Mouse (Mus musculus): ENCODE results near the gene Mrps35. TPM values are rescaled to one million over a fixed set of nuclear protein-coding genes. Genes with fewer than 3 reads are reported as not detected.

Mrps35 gene
- polyA plus RNA-seq, 1 experiment, result 7.1 TPM

DNA sequence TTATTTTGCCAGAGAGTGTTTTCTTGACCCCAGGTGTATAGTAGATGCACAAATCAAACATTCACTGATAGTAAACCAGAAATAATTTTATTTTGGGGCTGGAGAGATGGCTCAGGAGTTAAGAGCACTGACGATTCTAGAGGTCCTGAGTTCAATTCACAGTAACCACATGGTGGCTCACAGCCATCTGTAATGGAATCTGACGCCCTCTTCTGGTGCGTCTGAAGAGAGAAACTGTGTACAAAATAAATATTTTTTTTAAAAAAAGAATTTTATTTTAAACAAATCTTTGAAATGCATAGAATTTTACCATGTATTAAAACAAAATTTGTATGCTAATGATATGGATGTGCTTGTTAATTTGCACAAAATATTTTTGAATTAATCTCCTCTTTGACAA lies 46.0 kb downstream of the Mrps35 start:
- no peak for DNase-seq (ENCODE audit: low read depth)

DNA sequence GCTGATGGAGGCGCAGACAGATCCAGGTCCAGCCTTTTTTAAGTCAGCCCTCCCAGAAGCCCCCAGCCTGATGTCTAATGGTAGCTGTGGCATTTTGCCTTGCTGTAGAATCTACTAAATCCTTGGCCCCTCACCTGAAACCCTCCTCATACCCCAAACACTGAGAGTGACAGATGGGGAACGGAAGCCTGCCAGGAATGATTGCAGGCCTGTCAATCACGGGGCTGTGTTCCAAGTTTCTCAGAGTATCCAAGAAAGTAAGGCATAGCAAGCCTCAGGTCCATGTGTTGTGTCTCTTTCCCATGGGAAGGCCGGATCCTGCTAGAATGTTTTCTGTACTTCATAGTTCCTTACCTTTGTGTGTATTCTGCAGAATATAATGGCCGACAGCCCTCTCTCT lies 47.6 kb downstream of the Mrps35 start:
- no peak for DNase-seq (ENCODE audit: low read depth)

DNA sequence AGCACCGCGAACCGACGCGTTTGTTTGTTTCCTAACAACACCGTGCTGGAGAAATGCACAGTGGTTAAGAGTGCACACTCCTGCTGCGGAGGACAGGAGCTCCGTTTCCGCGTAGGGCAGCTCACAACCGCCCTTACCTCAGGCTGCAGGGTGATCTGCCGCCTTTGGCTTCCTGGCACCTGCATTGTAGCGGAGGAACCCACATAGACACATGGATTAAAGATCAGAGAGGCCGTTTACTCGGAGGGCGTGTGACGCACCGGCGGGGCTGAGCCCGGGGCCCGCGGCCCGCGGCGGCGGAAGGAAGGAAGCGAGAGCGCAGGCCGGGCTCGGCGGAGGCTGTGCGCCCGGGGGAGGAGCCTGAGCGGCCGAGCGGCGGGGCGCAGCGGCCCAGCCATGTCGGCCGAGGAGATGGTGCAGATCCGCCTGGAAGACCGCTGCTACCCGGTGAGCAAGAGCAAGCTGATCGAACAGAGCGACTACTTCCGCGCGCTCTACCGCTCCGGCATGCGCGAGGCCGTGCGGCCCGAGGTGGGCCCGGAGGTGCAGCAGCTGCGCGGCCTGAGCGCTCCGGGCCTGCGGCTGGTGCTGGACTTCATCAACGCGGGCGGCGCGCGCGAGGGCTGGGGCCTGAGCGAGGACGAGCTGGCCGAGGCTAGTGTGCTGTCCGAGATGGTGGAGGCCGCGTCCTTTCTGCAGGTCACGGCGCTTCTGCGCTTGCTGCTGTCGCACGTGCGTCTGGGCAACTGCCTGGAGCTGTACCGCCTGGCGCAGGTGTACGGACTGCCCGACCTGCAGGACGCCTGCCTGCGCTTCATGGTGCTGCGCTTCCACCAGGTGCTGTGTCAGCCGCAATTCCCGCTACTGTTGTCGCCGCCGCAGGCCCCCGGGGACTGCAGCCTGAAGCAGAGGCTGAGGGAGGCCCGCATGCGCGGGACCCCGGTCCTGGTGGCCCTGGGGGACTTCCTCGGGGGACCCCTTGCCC lies 48.9 kb downstream of the Mrps35 start, which contains the start of gene Klhl42:
TSS of gene Klhl42 (plus strand) at position 244 of the 985 bp plus-strand sequence.
- no peak for DNase-seq (ENCODE audit: low read depth)

DNA sequence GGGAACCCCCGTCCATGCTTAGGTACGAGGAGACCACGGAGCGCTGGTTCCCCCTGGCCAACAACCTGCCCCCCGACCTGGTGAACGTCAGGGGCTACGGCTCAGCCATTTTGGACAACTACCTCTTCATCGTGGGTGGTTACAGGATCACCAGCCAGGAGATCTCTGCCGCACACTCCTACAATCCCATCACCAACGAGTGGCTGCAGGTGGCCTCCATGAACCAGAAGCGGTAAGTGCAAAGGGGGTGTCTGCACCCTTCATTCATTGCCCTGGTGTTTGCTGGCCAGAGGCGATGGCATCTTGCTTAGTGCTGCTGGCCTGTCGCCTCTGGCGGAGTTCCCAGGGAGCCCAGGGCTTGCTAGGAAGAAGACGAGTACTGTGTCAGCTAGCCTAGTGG lies 49.6 kb downstream of the Mrps35 start:
- no peak for DNase-seq (ENCODE audit: low read depth)

DNA sequence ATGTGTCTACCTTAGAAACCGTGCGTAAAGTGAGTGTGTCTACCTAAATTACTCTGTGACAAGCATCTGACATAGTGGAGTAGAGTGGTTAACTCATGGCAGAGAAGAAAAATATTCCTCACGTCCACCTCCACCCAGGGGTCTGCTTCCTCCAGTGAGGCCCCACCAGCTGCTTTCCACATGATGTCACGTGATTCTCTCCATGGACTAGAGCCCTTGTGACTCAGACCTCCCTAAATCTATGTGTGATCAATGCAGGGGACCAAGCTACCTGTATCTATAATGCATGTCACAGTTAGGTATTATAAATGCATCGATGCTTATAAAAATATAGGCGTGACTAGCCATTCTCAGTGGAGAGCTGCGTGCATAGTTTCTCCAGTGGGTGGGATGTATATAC lies 52.2 kb downstream of the Mrps35 start:
- DNase-seq (ENCODE audit: low read depth), result no peak

DNA sequence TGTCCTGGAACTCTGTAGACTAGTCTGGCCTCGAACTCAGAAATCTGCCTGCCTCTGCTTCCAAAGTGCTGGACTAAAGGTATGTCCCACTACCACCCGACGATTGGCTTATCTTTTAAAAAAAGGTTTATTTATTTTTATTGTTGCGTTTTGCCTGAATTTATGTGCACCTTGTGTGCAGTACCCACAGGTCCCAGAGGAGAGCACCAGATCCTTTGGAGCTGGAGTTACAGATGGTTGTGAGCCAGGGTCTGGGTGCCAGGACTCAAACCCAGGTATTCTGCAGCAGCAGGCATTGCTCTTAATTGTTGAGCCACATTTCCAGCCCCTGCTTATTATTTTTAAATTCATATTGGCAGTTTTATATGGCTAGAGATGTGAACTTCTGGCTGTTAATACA lies 53.5 kb downstream of the Mrps35 start:
- DNase-seq (ENCODE audit: low read depth), result no peak

DNA sequence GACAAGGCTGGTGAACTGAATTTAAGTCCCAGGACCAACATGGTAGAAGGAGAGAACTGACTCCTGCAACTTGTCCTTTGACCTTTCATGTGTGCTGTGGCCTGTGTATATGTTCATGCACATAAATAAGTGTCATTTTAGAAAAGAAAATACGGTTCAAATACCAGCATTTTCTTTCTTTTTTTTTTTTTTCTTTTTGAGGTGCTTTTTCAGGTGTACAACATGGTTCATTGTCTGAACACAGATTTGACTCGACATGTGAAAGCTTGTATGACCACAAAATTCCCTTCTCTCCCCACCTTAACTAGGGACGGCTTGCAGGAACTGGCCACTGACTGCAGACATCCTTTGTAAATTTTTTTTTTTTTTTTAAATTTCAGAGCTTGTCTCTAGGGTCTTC lies 54.4 kb downstream of the Mrps35 start:
- no peak for DNase-seq (ENCODE audit: low read depth)

DNA sequence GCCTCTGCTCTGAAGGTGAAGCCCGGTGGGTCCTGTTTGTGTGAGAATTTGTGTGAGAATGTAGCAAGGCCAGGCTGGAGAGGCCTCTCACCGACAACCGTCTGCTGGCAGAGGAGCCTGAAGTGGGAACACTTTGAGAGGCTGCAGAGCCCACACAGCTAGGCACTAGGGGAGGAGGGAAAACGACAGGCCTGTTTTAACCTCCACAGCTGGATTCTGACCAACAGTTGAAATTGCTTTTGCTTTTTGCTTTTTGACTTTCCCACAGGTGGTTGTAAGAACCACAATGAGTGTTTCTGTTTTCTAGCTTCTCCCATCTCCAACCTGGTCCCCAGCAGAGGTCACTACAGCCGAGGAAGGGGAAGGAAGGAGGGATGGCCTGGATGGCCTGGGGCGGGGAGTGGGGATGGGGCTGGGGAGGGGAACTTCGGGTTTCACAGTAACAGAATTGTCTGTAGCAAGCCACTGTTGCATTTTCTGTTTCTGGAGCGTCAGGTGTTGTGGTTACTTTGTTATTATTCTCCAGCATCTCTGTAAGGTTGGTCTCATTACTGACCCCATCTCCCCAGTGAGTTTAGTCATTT lies 54.9 kb downstream of the Mrps35 start:
- DNase-seq (ENCODE audit: low read depth), result no peak

DNA sequence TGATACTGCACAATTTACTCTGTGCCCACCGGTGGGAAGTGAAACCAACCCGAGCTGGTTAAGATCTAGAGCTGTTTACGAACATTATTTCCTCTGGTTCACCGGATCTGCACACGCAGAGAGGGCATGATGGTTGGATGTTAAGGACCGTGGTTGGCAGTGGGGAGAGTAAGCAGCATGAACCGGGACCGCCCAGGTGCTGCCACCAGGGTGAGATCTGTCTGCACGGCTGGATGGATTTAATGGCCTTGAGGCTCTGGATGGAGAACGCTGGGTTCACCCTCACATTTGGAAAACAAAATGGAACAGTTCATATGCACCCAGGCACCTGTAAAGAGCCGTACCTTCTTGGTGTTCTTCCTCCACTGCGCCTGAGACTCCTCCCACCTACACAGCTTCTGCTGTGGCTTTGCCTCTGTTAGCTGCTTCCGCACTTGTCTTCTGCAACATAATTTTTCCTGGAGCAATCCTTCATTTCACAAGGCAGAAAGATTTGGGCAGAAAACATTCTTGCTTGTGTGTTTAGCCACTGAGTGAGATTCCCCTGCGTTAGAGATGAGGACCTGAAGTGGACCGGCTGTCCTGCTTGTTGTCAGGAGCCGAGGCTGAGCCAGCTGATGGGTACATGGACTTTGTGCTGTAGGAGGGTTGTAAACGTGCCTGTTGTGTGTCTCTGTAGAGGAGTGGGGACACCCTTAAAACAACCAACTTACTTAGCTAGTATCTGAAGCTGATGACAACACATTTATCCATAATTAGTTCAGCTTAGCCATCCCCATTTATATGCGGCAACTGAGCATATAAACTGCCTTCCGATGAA lies 57.1 kb downstream of the Mrps35 start:
- no peak for DNase-seq (ENCODE audit: low read depth)

DNA sequence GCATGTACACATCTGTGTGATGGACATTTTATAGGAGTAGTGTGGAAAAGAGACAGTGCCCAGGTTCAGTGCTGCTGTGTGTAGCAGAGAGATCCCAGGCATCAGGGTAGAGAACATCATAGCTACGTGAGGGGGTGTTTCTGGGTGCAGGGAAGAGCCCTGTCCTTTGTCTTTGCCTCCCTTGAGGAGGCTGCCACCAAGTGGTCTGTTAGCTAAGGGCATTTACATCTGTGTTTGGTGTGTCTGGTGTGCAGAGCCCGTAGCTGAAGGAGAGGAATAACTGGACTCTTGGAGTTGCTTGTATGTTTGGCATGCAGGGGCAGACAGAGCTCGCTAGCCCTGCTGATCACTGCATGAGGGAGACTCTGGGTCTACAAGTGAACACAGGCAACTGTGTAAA lies 59.7 kb downstream of the Mrps35 start:
- no peak for DNase-seq (ENCODE audit: low read depth)

DNA sequence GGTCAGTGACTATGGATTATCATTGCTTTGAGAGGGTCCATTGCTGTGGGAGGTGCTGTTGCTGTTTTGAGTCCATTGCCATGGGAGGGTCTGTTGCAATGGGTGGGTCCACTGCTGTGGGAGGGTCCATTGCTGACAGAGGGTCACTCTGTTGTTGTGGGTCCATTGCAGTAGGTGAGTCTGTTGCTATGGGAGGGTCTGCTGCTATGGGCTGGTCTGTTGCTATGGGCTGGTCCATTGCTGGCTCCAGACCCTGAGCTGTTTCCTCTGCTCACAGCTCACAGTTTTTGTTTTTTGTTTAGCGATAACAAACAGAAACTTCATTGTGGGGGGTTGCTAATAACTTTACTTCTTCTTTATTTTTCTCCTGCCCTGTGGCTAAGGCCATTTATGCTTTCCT lies 63.0 kb downstream of the Mrps35 start:
- DNase-seq (ENCODE audit: low read depth), result no peak

DNA sequence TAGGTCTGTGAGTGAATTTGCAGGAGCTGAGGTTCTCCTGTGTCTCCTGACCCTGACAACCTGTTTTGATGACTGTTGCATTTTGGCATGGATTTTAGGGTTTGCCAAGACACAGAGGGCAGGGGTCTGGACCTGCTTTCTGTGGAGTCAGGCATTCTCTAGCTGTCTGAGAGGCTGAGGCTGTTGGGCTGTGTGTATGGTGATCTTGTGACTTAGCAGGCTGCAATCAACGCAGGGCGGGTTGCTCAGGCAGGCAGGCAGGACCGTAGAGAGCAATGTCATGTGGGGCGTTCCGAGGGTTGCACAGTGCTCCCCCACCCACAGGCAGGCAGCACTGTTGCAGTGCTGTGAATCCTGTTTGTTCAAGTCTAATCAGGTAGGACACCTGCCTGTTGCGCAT lies 64.2 kb downstream of the Mrps35 start:
- DNase-seq (ENCODE audit: low read depth), result no peak

DNA sequence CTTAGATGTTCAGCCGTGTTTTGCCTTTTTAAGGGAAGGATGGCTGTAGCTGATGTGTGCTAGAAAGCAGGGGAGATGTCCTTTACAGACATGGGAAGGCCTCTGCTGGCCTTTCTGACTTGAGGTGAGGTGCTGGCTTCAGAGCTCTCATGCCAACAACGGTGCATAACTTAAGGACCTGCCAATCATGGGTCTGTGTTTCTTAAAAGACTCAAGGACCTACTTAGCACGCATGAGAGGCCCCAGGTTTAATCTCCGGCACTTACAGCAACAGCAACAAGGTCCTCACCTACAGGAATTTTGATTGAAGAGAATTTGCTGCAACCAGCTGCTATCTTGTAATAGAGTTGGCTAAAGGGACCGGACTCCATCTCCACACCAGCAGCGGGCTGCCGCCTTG lies 66.7 kb downstream of the Mrps35 start:
- DNase-seq (ENCODE audit: low read depth), result no peak

DNA sequence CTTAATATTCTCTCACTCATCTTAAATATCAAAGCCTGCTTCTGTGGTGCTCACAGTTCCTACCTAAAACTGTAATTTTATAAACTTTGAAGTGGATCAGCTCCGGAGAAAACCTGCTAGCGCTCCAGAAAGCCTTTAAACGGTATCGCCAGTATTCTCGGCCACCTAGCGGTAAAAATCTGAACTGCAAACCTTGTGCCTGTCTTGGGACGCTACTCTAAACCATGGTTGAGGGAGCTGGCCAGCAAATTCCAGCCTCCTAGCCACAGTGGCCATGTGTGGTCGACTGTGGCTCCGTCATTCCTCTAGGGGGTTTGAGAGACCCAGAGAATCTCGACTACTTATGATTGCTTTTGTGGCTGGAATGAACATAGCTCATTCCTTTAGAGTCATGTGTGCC lies 74.0 kb downstream of the Mrps35 start:
- peak; percentile 8 for DNase-seq (ENCODE audit: low read depth)

DNA sequence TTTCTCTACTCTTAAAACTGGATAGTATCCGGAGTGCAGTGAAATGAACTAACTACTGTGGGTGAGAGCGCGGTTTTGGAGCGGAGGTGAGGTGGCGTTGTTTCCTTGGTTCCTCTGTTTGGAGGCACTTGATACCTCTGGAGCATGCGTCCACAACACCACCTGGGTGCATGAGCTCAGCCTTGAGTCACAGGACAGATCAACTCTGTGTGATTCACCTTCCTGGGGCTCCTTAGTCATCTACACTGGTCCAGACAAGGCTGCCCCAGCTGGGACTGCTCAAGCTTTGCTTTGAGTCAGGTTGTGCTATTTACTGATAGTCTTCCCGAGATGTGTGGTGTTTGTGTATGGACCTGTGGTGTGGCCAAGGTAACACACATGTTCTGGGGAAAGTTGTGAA lies 75.2 kb downstream of the Mrps35 start:
- no peak for DNase-seq (ENCODE audit: low read depth)

DNA sequence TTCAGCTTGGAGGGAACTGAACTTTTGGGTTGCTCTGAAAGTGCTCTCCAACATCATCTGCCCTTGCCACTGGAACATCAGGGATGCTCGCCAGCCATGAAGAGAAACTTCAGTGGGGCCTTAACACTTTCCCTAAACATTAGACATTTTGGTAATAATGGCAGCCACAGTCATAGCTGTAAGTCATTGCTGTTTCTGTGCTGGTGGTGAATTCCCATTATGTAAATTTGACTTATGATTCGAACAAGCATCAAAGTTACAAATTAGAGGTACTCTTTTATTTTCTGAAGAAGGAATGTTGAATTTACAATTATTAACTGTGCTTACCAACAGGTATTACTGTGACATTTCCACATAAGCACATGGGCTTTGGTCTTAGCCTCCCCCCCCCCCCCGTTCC lies 75.6 kb downstream of the Mrps35 start:
- DNase-seq (ENCODE audit: low read depth), result no peak

DNA sequence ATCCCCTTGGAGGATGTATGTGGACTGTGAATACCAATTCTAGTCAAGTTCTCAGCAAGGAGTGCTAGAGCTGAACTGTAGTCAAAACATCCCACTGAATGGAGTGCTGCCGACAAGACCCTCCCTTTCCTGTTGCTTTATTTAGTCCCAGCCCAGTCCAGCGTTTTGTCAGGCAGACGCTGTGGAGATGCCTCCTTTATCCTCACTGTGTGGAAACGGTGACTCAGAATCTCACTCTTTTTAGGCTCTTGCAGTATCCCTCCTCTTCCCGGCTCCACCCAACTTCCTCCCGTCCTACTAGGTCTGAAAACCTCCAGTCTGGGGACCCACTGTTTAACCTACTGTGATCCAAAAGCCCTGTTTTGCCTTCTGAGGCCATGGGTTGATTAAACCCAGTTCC lies 78.8 kb downstream of the Mrps35 start:
- no peak for DNase-seq (ENCODE audit: low read depth)

Other genes starting within 250 kb of the Mrps35 start
- gene Arntl2, start 246.7 kb upstream of the Mrps35 start, polyA plus RNA-seq (2012; rRNA removed), result 3.1 and 7.5 TPM in 2 replicates
- gene Smco2, start 192.7 kb upstream of the Mrps35 start, polyA plus RNA-seq (2012; rRNA removed), result 0.32 and 1.7 TPM in 2 replicates
- 25.5 and 27.2 TPM in 2 replicates for gene Ppfibp1, start 154.3 kb upstream of the Mrps35 start, polyA plus RNA-seq (2012; rRNA removed)
- gene 1700034J05Rik, start 88.3 kb upstream of the Mrps35 start, polyA plus RNA-seq (2012; rRNA removed), result 0.18 and 0.48 TPM in 2 replicates
- gene Rep15, start 10.2 kb upstream of the Mrps35 start, polyA plus RNA-seq (2012; rRNA removed), result 0.32 and 0.65 TPM in 2 replicates
- 2.3 and 2.9 TPM in 2 replicates for gene Mansc4, start 44.3 kb downstream of the Mrps35 start, polyA plus RNA-seq (2012; rRNA removed)
- 17.1 and 19.0 TPM in 2 replicates for gene Klhl42, start 48.6 kb downstream of the Mrps35 start, polyA plus RNA-seq (2012; rRNA removed)
- gene Pthlh, start 221.4 kb downstream of the Mrps35 start, polyA plus RNA-seq (2012; rRNA removed), result 0.57 and 0.80 TPM in 2 replicates

Data from gonadal fat pad, adult 2 months (tissue).